Mouse (Mus musculus): ENCODE measurements around the gene Lgr6. TPM values are rescaled to one million over a fixed set of nuclear protein-coding genes. Genes with fewer than 3 reads are reported as not detected.

The Lgr6 gene
- polyA plus RNA-seq, 1 experiment from 2014 or later: 0.35 TPM

DNA sequence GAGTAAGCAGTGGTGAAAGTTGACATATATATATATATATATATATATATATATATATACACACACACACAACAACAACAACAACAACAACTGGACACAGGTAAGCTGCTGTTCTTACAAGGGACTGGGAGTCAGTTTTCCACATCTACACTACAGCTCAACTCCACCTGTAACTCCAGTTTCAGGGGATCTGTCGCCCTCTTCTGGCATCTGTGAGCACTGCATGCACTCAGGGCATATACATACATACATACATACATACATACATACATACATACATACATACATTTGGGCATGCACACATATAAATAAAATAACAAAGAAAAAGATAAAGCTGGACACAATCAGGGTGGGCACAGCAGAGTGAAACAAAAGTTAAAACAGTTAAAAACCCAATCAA, 81.5 kb downstream of the Lgr6 start:
- Histone ChIP-seq H3K27me3 (ENCODE audit: control insufficient read depth, insufficient read depth, low read length) (no peaks in the 10 kb centered on the region), H3K9ac (ENCODE audit: low read length) (no peak overlapping the region), H3K9me3 (ENCODE audit: control insufficient read depth, low read length) (no peaks in the 10 kb centered on the region), H3K36me3 (ENCODE audit: control insufficient read depth, insufficient read depth, low read length) (no peaks in the 10 kb centered on the region), H3K27ac (replicated peaks) (no peak overlapping the region), H3K4me3 (ENCODE audit: low read depth, low read length) (no peak overlapping the region), H3K4me1 (replicated peaks; ENCODE audit: control insufficient read depth, insufficient read depth) (peaks cover 7% of the 10 kb centered on the region), H3K4me2 (replicated peaks; ENCODE audit: low read depth) (no peak overlapping the region)
- WGBS: 75% methylated on average over 1 of the region's 1 CpGs
- DNase-seq (ENCODE audit: low spot score) (no peak), ATAC-seq (ENCODE audit: low FRiP score, low TSS enrichment) (no peak)
- no peak for TF ChIP-seq EP300 (optimal IDR thresholded peaks at IDR 0.05)
- peak; percentile 40 for TF ChIP-seq CTCF (IDR thresholded peaks at IDR 0.05; ENCODE audit: low read depth)

GRCm38 (mm10) chr1:135021936-135022335, 83.1 kb downstream of the Lgr6 start:
- no peak overlapping the region for H3K27ac ChIP-seq (replicated peaks)
- H3K4me2 ChIP-seq (replicated peaks; ENCODE audit: low read depth): no peak overlapping the region
- TF ChIP-seq CTCF (IDR thresholded peaks at IDR 0.05; ENCODE audit: low read depth) (no peak), EP300 (optimal IDR thresholded peaks at IDR 0.05) (no peak)
- no peaks in the 10 kb centered on the region for H3K9me3 ChIP-seq (ENCODE audit: control insufficient read depth, low read length)
- no peak overlapping the region for H3K4me3 ChIP-seq (ENCODE audit: low read depth, low read length)
- 68% methylated on average over 5 of the region's 5 CpGs for WGBS
- H3K4me1 ChIP-seq (replicated peaks; ENCODE audit: control insufficient read depth, insufficient read depth): peaks cover 7% of the 10 kb centered on the region
- ATAC-seq (ENCODE audit: low FRiP score, low TSS enrichment) (no peak), DNase-seq (ENCODE audit: low spot score) (no peak)
- no peak overlapping the region for H3K9ac ChIP-seq (ENCODE audit: low read length)
- no peaks in the 10 kb centered on the region for H3K36me3 ChIP-seq (ENCODE audit: control insufficient read depth, insufficient read depth, low read length)
- H3K27me3 ChIP-seq (ENCODE audit: control insufficient read depth, insufficient read depth, low read length): no peaks in the 10 kb centered on the region

- peak; percentile 46 for DNase-seq (ENCODE audit: low spot score)
- WGBS: 3% methylated on average over 5 of the region's 5 CpGs
These were observed 84.1 kb downstream of the Lgr6 start for GRCm38 (mm10) chr1:135020970-135021369.

DNA sequence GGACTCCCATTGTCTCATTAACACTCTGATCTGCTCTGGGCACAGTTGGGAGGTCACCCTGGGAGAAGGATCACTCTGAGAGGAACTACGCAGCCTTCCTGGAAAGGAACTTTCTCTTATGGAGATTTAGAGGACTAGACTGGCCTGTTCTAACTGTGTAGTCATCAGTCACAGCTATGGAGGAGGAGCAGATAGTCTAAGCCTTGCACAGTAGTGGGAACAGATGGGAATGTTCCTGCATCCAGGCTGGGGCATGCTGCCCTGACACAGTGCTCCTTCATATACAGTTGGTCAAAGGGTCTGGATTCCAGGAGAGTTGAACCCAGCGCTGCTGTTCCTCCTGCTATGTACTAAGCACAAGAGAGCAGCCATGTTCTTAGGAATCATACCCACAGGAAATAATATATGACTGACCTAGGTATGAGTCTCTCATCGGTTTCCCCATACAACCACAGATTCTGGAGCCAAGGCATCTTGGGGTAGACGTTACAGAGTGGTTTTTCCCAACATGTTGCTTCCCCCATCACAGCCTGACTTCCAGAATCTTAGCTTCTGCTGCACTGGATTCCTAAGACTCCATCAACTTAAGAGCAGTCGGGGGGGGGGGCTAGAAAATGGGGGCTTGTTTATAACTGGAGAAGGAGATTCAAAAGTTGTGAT, 84.7 kb downstream of the Lgr6 start:
- H3K36me3 ChIP-seq (ENCODE audit: control insufficient read depth, insufficient read depth, low read length): no peaks in the 10 kb centered on the region
- no peaks in the 10 kb centered on the region for H3K9me3 ChIP-seq (ENCODE audit: control insufficient read depth, low read length)
- H3K4me1 ChIP-seq (replicated peaks; ENCODE audit: control insufficient read depth, insufficient read depth): peaks cover 7% of the 10 kb centered on the region
- no peak overlapping the region for H3K4me2 ChIP-seq (replicated peaks; ENCODE audit: low read depth)
- ATAC-seq (ENCODE audit: low FRiP score, low TSS enrichment): 0 out of 2 replicates have a peak, but pooled peaks have one; percentile 33
- no peak overlapping the region for H3K9ac ChIP-seq (ENCODE audit: low read length)
- H3K27me3 ChIP-seq (ENCODE audit: control insufficient read depth, insufficient read depth, low read length): no peaks in the 10 kb centered on the region
- TF ChIP-seq EP300 (optimal IDR thresholded peaks at IDR 0.05): no peak
- no peak for TF ChIP-seq CTCF (IDR thresholded peaks at IDR 0.05; ENCODE audit: low read depth)
- 56% methylated on average over 5 of the region's 5 CpGs for WGBS
- no peak overlapping the region for H3K27ac ChIP-seq (replicated peaks)
- DNase-seq (ENCODE audit: low spot score): no peak
- no peak overlapping the region for H3K4me3 ChIP-seq (ENCODE audit: low read depth, low read length)

More at GRCm38 (mm10) chr1:135020970-135021369, 84.1 kb downstream of the Lgr6 start:
- TF ChIP-seq EP300 (optimal IDR thresholded peaks at IDR 0.05): no peak
- no peak for TF ChIP-seq CTCF (IDR thresholded peaks at IDR 0.05; ENCODE audit: low read depth)
- peak; percentile 36; the same call in 1 of the 2 replicates for ATAC-seq (ENCODE audit: low FRiP score, low TSS enrichment)
- Histone ChIP-seq H3K4me3 (ENCODE audit: low read depth, low read length) (no peak overlapping the region), H3K36me3 (ENCODE audit: control insufficient read depth, insufficient read depth, low read length) (no peaks in the 10 kb centered on the region), H3K9ac (ENCODE audit: low read length) (no peak overlapping the region), H3K27ac (replicated peaks) (no peak overlapping the region), H3K27me3 (ENCODE audit: control insufficient read depth, insufficient read depth, low read length) (no peaks in the 10 kb centered on the region), H3K9me3 (ENCODE audit: control insufficient read depth, low read length) (no peaks in the 10 kb centered on the region), H3K4me1 (replicated peaks; ENCODE audit: control insufficient read depth, insufficient read depth) (peaks cover 7% of the 10 kb centered on the region), H3K4me2 (replicated peaks; ENCODE audit: low read depth) (no peak overlapping the region)

DNA sequence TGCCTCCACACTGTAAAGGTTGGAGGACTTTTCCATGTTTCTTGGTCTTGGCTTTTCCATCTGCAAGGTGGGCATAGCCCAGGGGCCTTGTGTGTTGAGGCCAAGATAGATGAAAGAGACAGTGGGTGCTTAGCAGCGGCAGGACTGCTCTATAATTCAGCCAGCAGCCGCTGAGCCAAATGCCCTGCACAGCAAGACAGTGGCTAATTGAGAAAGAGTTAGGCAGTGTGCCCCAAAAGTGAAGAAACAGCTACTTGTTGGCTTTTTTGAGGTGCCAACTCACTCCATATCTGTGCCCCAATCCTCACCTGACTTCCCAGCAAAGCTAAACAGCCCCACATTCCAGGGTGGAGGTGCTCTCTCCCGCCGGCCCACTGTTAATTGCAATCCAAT, 85.3 kb downstream of the Lgr6 start:
- no peak overlapping the region for H3K4me2 ChIP-seq (replicated peaks; ENCODE audit: low read depth)
- H3K9me3 ChIP-seq (ENCODE audit: control insufficient read depth, low read length): no peaks in the 10 kb centered on the region
- no peak overlapping the region for H3K4me3 ChIP-seq (ENCODE audit: low read depth, low read length)
- DNase-seq (ENCODE audit: low spot score) (no peak), ATAC-seq (ENCODE audit: low FRiP score, low TSS enrichment) (no peak)
- H3K4me1 ChIP-seq (replicated peaks; ENCODE audit: control insufficient read depth, insufficient read depth): peaks cover 7% of the 10 kb centered on the region
- no peak overlapping the region for H3K9ac ChIP-seq (ENCODE audit: low read length)
- TF ChIP-seq CTCF (IDR thresholded peaks at IDR 0.05; ENCODE audit: low read depth) (no peak), EP300 (optimal IDR thresholded peaks at IDR 0.05) (no peak)
- no peak overlapping the region for H3K27ac ChIP-seq (replicated peaks)
- no peaks in the 10 kb centered on the region for H3K36me3 ChIP-seq (ENCODE audit: control insufficient read depth, insufficient read depth, low read length)
- no peaks in the 10 kb centered on the region for H3K27me3 ChIP-seq (ENCODE audit: control insufficient read depth, insufficient read depth, low read length)
- WGBS: 69% methylated on average over 4 of the region's 4 CpGs

- Histone ChIP-seq H3K4me2 (replicated peaks; ENCODE audit: low read depth) (0 out of 2 replicates have a peak overlapping the region, but pooled peaks have one; percentile 11), H3K9ac (ENCODE audit: low read length) (no peak overlapping the region), H3K9me3 (ENCODE audit: control insufficient read depth, low read length) (no peaks in the 10 kb centered on the region), H3K27ac (replicated peaks) (no peak overlapping the region), H3K4me1 (replicated peaks; ENCODE audit: control insufficient read depth, insufficient read depth) (peaks cover 7% of the 10 kb centered on the region), H3K4me3 (ENCODE audit: low read depth, low read length) (no peak overlapping the region), H3K36me3 (ENCODE audit: control insufficient read depth, insufficient read depth, low read length) (no peaks in the 10 kb centered on the region), H3K27me3 (ENCODE audit: control insufficient read depth, insufficient read depth, low read length) (no peaks in the 10 kb centered on the region)
- DNase-seq (ENCODE audit: low spot score) (no peak), ATAC-seq (ENCODE audit: low FRiP score, low TSS enrichment) (no peak)
- WGBS: 27% methylated on average over 13 of the region's 13 CpGs
- TF ChIP-seq EP300 (optimal IDR thresholded peaks at IDR 0.05): no peak
- no peak for TF ChIP-seq CTCF (IDR thresholded peaks at IDR 0.05; ENCODE audit: low read depth)
These were observed 85.8 kb downstream of the Lgr6 start for GRCm38 (mm10) chr1:135019087-135019774.
